Mouse (Mus musculus): ENCODE results near the gene Rbm39. TPM values are rescaled to one million over a fixed set of nuclear protein-coding genes. Genes with fewer than 3 reads are reported as not detected.
A peak's percentile ranks its signal among the peaks of the same experiment; 100 is the strongest.
"Not testable (repeated sequence)": the region's sequence is repeated elsewhere in the genome, so short reads cannot be mapped to it uniquely, and the experiment has no call there.

The Rbm39 gene
- total RNA-seq, 2 experiments from 2014 or later, result 345 to 348 TPM

DNA sequence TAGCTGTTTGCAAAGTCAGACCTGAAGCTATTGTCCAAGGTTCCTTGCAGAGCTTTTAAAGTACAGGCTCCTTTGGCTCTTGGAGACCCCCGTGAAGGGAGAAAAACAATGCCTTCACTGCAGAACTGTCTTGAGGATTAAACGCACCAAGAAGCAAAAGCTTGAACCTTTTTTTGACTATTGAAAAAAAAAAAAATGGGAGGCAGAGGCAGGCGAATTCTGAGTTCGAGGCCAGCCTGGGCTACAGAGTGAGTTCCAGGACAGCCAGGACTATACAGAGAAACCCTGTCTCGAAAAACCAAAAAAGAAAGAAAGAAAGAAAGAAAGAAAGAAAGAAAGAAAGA is 68.0 kb downstream of the Rbm39 start:
- intact Hi-C loops (cut with DNase I); DNase-seq: not testable (repeated sequence)

DNA sequence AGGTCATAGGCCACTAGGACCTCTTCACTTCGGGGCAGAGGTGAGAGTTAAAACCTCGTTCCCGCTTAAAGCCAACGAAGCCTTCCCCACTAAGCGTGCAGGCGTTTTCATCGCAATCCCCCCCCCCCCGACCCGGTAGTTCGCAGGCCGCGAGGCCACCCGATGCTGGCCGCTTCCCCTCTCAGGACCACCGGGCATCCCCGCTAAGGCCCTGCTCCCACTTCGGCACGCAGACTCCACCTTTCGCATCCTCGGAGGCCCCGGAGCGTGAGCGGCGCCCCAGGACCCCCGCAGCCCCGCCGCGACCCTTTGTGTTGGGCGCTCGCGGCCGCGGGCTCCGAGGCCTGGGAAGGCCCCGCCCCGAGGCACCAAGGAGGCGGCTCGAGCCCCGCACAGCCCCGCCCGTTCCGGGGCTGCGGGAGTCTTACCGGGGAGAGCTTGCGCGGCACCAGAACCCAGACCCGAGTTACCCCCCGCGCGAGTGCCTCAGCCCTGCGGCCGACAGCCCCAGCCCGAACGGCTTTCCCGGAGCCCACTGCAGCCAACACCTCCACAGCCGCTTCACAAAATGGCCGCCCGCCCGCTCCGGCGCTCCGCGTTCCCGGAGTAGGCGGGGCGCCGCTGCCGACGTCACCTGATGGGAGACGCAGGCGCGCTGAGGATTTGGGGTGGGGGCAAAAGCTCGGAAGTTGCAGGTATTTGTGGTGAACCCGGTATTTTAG is 68.5 kb downstream of the Rbm39 start, which contains the start of the genes Cpne1 and Rbm12:
Gene Cpne1, minus strand, starts transcription at position 608 of the 722 bp plus-strand sequence.
Gene Rbm12, minus strand, starts transcription at position 621 of the 722 bp plus-strand sequence.
- intact Hi-C loops (cut with DNase I), result no loop called here
- peak; percentile 95 for DNase-seq

DNA sequence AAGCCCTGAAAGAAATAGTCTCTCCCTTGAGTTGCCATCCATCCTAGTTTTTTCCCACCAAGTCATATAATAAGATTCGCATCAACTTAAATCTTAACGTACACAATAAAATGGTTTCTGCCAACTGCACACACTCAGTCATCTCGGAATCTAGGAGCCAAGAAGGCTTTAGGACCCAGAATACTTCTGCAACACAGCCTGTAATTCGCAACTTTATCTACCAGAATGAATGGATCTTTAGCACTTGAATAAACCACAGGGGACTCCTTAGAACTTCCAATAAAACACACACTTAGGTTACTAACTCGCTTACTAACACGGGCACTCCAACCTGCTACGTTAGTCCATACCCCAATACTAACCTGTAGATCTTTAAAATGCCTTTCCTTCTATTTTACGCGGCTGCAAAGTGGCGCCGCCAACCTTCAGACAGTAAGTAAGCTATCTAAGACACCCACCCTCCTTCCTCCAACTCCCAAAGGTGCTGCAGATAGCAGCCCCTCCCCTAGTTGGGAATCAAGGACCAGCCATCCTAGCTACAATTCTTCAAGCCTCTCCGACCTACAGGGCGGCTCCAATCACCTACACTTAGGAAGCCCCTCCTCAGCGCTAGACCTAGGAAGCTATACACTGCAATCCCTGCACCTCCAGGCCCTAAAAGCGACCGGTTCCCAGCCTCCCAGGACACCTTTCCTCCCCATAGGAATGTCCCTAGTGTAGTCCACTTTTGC is 69.2 kb downstream of the Rbm39 start:
- DNase-seq, result no peak
- intact Hi-C loops (cut with DNase I), result no loop called here

Other genes starting within 250 kb of the Rbm39 start
- 10 to 100 TPM; 42.3 to 43.7 TPM for gene Uqcc1, start 249.9 kb downstream of the Rbm39 start, total RNA-seq (2021)
- not detected for gene Gm15557, start 239.5 kb downstream of the Rbm39 start, total RNA-seq (2021)
- gene Gdf5, start 234.9 kb downstream of the Rbm39 start, total RNA-seq (2021), result 1 to 10 TPM in 1 of 2 experiments, under 1 TPM in 1; 0.99 to 1.8 TPM
- gene Cep250, start 223.8 kb downstream of the Rbm39 start, total RNA-seq (2021), result 10 to 100 TPM; 22.2 to 23.9 TPM
- gene 6430550D23Rik, start 172.3 kb downstream of the Rbm39 start, total RNA-seq (2021), result 1 to 10 TPM in 1 of 2 experiments, under 1 TPM in 1; 0.86 to 1.4 TPM
- gene Ergic3, start 172.2 kb downstream of the Rbm39 start, total RNA-seq (2021), result 100 to 1,000 TPM; 271 to 274 TPM
- gene Fer1l4, start 127.3 kb downstream of the Rbm39 start, total RNA-seq (2021), result not detected
- gene Spag4, start 115.1 kb downstream of the Rbm39 start, total RNA-seq (2021), result 1 to 10 TPM; 6.6 to 9.3 TPM
- gene Cpne1, start 68.3 kb downstream of the Rbm39 start, total RNA-seq (2021), result 10 to 100 TPM; 14.2 to 18.4 TPM
- gene Rbm12, start 68.3 kb downstream of the Rbm39 start, total RNA-seq (2021), result 10 to 100 TPM; 43.4 to 50.3 TPM
- gene Gm28036, start 53.1 kb downstream of the Rbm39 start, total RNA-seq (2021), result 10 to 100 TPM; 26.1 to 40.2 TPM
- gene Romo1, start 36.2 kb downstream of the Rbm39 start, total RNA-seq (2021), result 100 to 1,000 TPM; 223 to 225 TPM
- 10 to 100 TPM; 25.4 to 26.6 TPM for gene Nfs1, start 36.1 kb downstream of the Rbm39 start, total RNA-seq (2021)
- gene Phf20, start 16.2 kb upstream of the Rbm39 start, total RNA-seq (2021), result 100 to 1,000 TPM in 1 of 2 experiments, 10 to 100 TPM in 1; 93.5 to 101 TPM
- 1 to 10 TPM; 4.1 to 4.7 TPM for gene Cnbd2, start 132.1 kb upstream of the Rbm39 start, total RNA-seq (2021)
- gene Scand1, start 132.5 kb upstream of the Rbm39 start, total RNA-seq (2021), result 100 to 1,000 TPM in 1 of 2 experiments, 10 to 100 TPM in 1; 96.9 to 106 TPM
- gene Epb41l1, start 240.7 kb upstream of the Rbm39 start, total RNA-seq (2021), result 100 to 1,000 TPM; 229 to 236 TPM

Measured in left cerebral cortex, postnatal 4 days (tissue).